Mouse (Mus musculus): ENCODE measurements at regions not wholly inside any gene's neighbourhood (a gene's known extent, or its start where the extent isn't known, plus 50 kb on each side); places are given as distances from the start of the nearest gene placed in this dataset.

GRCm38 (mm10) chr14:105056171-105056570 lies 121.0 kb downstream of the Rbm26 start:
- WGBS: 88% methylated on average over 6 of the region's 6 CpGs
- Histone ChIP-seq H3K4me3 (replicated peaks; ENCODE audit: insufficient read depth, low read depth, low read length) (no peak overlapping the region), H3K27ac (ENCODE audit: insufficient read depth, low read length) (no peak overlapping the region), H3K27me3 (ENCODE audit: control insufficient read depth, insufficient read depth, low read length) (no peaks in the 10 kb centered on the region), H3K4me1 (ENCODE audit: control insufficient read depth, insufficient read depth, low read length) (no peaks in the 10 kb centered on the region)
- no peak for TF ChIP-seq POLR2A (IDR thresholded peaks at IDR 0.05; ENCODE audit: borderline replicate concordance, insufficient read depth, low read length)
- no peak for TF ChIP-seq CTCF (IDR thresholded peaks at IDR 0.05; ENCODE audit: borderline replicate concordance, insufficient read depth, low read depth, low read length)
- DNase-seq: no peak

DNA sequence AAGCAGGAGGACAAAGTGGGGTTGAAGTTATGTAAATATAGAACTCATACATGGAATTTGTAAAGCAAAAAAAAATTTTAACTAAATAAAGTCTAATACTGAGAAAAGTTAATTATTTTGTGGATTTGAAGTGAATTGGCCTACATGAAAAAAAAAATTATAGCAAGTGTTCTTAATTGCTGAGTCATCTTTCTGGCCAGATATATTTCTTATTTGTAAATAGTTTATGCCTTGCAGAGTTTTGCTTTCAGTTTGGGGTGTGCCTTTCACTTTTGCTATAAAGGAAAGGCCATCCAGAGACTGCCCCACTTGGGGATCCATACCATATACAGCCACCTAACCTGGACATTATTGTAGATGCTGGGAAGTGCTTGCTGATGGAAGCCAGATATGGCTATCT lies 138.3 kb downstream of the Rbm26 start:
- H3K4me3 ChIP-seq (replicated peaks; ENCODE audit: insufficient read depth, low read depth, low read length): no peak overlapping the region
- no peaks in the 10 kb centered on the region for H3K4me1 ChIP-seq (ENCODE audit: control insufficient read depth, insufficient read depth, low read length)
- no peak overlapping the region for H3K27ac ChIP-seq (ENCODE audit: insufficient read depth, low read length)
- no peak for DNase-seq
- no peak for TF ChIP-seq POLR2A (IDR thresholded peaks at IDR 0.05; ENCODE audit: borderline replicate concordance, insufficient read depth, low read length)
- TF ChIP-seq CTCF (IDR thresholded peaks at IDR 0.05; ENCODE audit: borderline replicate concordance, insufficient read depth, low read depth, low read length): no peak
- no peaks in the 10 kb centered on the region for H3K27me3 ChIP-seq (ENCODE audit: control insufficient read depth, insufficient read depth, low read length)

DNA sequence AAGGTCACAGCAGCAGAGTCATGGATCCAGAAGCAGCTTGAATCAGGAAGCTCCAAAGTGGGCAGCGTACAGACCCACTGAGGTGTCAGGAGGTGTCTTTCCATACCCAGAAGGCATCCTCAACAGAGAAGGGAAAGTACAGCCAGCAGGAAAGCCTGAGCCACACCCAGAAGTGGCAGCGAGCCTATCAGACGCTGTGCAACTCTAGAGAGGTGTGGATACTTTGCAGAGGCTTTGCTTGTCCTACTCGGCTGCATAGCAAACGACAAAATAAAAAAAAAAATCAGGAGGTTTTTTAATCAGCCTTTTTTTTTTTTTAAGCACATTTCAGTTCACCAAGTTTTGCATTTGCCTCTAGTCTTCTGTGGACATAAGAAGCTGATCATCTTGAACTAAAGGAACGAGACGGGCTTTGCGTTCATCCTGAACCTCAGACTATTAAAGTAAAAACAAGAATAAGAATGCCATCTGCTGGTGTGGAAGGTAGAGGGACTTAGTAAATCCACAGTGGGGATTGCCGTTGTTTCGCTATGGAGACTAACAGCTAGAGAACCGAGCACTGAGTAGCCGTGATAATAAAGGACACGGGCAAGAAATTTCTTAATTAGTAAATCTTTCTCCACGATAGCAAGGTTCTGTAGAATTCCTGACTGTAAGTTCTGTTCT lies 142.3 kb downstream of the Rbm26 start:
- TF ChIP-seq POLR2A (IDR thresholded peaks at IDR 0.05; ENCODE audit: borderline replicate concordance, insufficient read depth, low read length) (no peak), CTCF (IDR thresholded peaks at IDR 0.05; ENCODE audit: borderline replicate concordance, insufficient read depth, low read depth, low read length) (no peak)
- no peak overlapping the region for H3K27ac ChIP-seq (ENCODE audit: insufficient read depth, low read length)
- WGBS: 36% methylated on average over 14 of the region's 14 CpGs
- H3K4me3 ChIP-seq (replicated peaks; ENCODE audit: insufficient read depth, low read depth, low read length): no peak overlapping the region
- H3K4me1 ChIP-seq (ENCODE audit: control insufficient read depth, insufficient read depth, low read length): no peaks in the 10 kb centered on the region
- DNase-seq: no peak
- H3K27me3 ChIP-seq (ENCODE audit: control insufficient read depth, insufficient read depth, low read length): no peaks in the 10 kb centered on the region

GRCm38 (mm10) chr14:105019971-105020370 lies 157.2 kb downstream of the Rbm26 start:
- WGBS: 79% methylated on average over 6 of the region's 6 CpGs
- TF ChIP-seq POLR2A (IDR thresholded peaks at IDR 0.05; ENCODE audit: borderline replicate concordance, insufficient read depth, low read length): no peak
- no peak for TF ChIP-seq CTCF (IDR thresholded peaks at IDR 0.05; ENCODE audit: borderline replicate concordance, insufficient read depth, low read depth, low read length)
- Histone ChIP-seq H3K4me1 (ENCODE audit: control insufficient read depth, insufficient read depth, low read length) (no peaks in the 10 kb centered on the region), H3K4me3 (replicated peaks; ENCODE audit: insufficient read depth, low read depth, low read length) (no peak overlapping the region), H3K27me3 (ENCODE audit: control insufficient read depth, insufficient read depth, low read length) (no peaks in the 10 kb centered on the region), H3K27ac (ENCODE audit: insufficient read depth, low read length) (no peak overlapping the region)
- no peak for DNase-seq

DNA sequence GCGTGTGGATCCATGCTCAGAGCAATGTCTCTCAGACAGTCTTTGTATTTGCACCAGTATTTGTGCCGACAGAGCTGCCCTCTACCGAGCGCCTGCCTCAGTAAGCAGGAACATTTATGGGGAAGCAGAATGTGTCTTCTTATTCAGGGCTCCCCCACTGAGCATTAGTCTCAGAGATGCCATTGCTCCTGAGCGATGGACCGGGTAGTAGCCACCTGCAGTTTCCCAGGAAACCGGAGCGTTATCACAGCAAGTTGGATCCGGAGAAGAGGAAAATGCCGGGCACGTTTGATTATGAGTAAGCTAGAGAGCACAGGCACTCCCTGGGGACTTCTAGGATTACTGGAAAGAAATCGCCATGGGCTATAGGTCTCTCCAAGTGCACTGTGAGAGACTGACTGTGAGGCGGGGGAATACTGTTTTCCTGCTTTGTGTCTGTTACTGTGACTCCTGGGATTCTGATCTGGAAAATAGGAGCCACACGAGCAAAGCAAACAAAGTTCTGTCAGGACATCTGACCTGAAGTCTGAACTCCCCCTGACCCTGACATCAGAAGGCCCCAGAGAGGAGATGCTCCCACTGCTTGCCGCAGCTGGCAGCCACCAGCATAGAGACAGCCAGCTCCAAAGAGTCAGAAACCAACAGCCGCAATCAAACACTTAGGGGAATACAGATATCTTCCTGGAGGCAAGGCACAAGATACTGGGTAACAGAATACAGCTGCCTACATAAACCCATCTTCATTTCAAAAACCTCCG lies 160.9 kb downstream of the Rbm26 start:
- DNase-seq: peak; percentile 11 to 15
- no peak overlapping the region for H3K4me3 ChIP-seq (replicated peaks; ENCODE audit: insufficient read depth, low read depth, low read length)
- H3K4me1 ChIP-seq (ENCODE audit: control insufficient read depth, insufficient read depth, low read length): no peaks in the 10 kb centered on the region
- WGBS: 15% methylated on average over 17 of the region's 17 CpGs
- H3K27ac ChIP-seq (ENCODE audit: insufficient read depth, low read length): no peak overlapping the region
- TF ChIP-seq CTCF (IDR thresholded peaks at IDR 0.05; ENCODE audit: borderline replicate concordance, insufficient read depth, low read depth, low read length): no peak
- no peak for TF ChIP-seq POLR2A (IDR thresholded peaks at IDR 0.05; ENCODE audit: borderline replicate concordance, insufficient read depth, low read length)
- H3K27me3 ChIP-seq (ENCODE audit: control insufficient read depth, insufficient read depth, low read length): no peaks in the 10 kb centered on the region

DNA sequence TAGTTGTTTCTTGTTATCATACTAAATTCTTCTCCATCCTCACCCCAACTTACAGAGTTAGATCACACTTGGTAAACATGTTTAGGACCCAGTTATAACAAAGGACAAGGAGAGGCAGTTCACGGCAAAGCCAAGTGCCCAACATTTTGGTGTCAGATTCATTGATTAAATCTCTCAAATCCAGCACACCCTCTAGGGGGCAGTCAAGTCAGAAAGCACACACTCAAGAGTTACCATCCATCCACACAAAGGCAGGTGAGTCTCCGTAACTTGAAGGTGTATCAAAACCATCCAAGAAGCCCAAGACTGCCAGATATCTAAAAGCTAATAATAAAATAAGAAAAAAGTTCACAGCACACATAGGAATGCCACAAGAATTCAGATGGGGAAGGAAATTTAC lies 161.8 kb downstream of the Rbm26 start:
- no peaks in the 10 kb centered on the region for H3K27me3 ChIP-seq (ENCODE audit: control insufficient read depth, insufficient read depth, low read length)
- no peak overlapping the region for H3K27ac ChIP-seq (ENCODE audit: insufficient read depth, low read length)
- WGBS: 90% methylated on average over 2 of the region's 2 CpGs
- no peaks in the 10 kb centered on the region for H3K4me1 ChIP-seq (ENCODE audit: control insufficient read depth, insufficient read depth, low read length)
- DNase-seq: no peak
- H3K4me3 ChIP-seq (replicated peaks; ENCODE audit: insufficient read depth, low read depth, low read length): no peak overlapping the region
- TF ChIP-seq CTCF (IDR thresholded peaks at IDR 0.05; ENCODE audit: borderline replicate concordance, insufficient read depth, low read depth, low read length) (no peak), POLR2A (IDR thresholded peaks at IDR 0.05; ENCODE audit: borderline replicate concordance, insufficient read depth, low read length) (no peak)

- H3K4me3 ChIP-seq (replicated peaks; ENCODE audit: insufficient read depth, low read depth, low read length): no peak overlapping the region
- TF ChIP-seq POLR2A (IDR thresholded peaks at IDR 0.05; ENCODE audit: borderline replicate concordance, insufficient read depth, low read length) (no peak), CTCF (IDR thresholded peaks at IDR 0.05; ENCODE audit: borderline replicate concordance, insufficient read depth, low read depth, low read length) (no peak)
Observed at GRCm38 (mm10) chr14:105010742-105011141, 166.4 kb downstream of the Rbm26 start.

DNA sequence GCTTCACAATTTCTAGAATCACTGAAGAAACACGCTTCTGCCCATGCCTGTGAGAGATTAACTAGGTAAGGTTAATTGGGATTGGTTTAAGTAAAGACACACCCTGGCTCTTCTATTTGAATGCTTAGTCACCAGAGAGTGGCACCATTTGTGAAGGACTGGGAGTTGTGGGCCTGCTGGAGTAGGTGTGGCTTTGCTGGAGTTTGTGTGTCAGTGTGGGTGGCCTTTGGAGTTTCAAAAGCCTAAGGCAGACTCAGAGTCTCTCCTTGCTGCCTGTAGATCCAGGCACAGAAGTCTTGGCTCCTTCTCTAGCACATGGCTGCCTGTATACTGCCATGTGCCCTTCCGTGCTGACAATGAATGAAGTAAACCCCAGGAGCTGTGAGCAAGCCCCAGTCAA lies 168.8 kb downstream of the Rbm26 start:
- no peak for DNase-seq
- 79% methylated on average over 2 of the region's 2 CpGs for WGBS
- H3K27ac ChIP-seq (ENCODE audit: insufficient read depth, low read length): no peak overlapping the region
- no peaks in the 10 kb centered on the region for H3K27me3 ChIP-seq (ENCODE audit: control insufficient read depth, insufficient read depth, low read length)
- H3K4me1 ChIP-seq (ENCODE audit: control insufficient read depth, insufficient read depth, low read length): no peaks in the 10 kb centered on the region
- no peak overlapping the region for H3K4me3 ChIP-seq (replicated peaks; ENCODE audit: insufficient read depth, low read depth, low read length)
- no peak for TF ChIP-seq CTCF (IDR thresholded peaks at IDR 0.05; ENCODE audit: borderline replicate concordance, insufficient read depth, low read depth, low read length)
- TF ChIP-seq POLR2A (IDR thresholded peaks at IDR 0.05; ENCODE audit: borderline replicate concordance, insufficient read depth, low read length): no peak

More at GRCm38 (mm10) chr14:105010742-105011141, 166.4 kb downstream of the Rbm26 start:
- peak; percentile 17 to 51 for DNase-seq
- H3K27ac ChIP-seq (ENCODE audit: insufficient read depth, low read length): no peak overlapping the region
- H3K4me1 ChIP-seq (ENCODE audit: control insufficient read depth, insufficient read depth, low read length): no peaks in the 10 kb centered on the region
- H3K27me3 ChIP-seq (ENCODE audit: control insufficient read depth, insufficient read depth, low read length): no peaks in the 10 kb centered on the region

All from cerebellum, adult 2 months (tissue).